Mouse (Mus musculus): ENCODE data around the gene Nfyb. TPM values are rescaled to one million over a fixed set of nuclear protein-coding genes. Genes with fewer than 3 reads are reported as not detected.
A peak's percentile ranks its signal among the peaks of the same experiment; 100 is the strongest.

The Nfyb gene
- polyA plus RNA-seq, 1 experiment from 2014 or later, result 77.3 TPM

- Histone ChIP-seq H3K9ac (ENCODE audit: low read length) (no peak overlapping the region), H3K9me3 (ENCODE audit: control insufficient read depth, low read length) (no peaks in the 10 kb centered on the region), H3K27me3 (ENCODE audit: control insufficient read depth, insufficient read depth, low read length) (no peaks in the 10 kb centered on the region), H3K36me3 (ENCODE audit: control insufficient read depth, insufficient read depth, low read length) (no peaks in the 10 kb centered on the region), H3K4me3 (ENCODE audit: low read depth, low read length) (no peak overlapping the region), H3K4me2 (ENCODE audit: low read depth, low read length, severe bottlenecking) (no peak overlapping the region), H3K4me1 (replicated peaks; ENCODE audit: control insufficient read depth, insufficient read depth, low read length) (peaks cover 2% of the 10 kb centered on the region; the same call in 1 of the 2 replicates), H3K27ac (ENCODE audit: low read depth, low read length) (no peak overlapping the region)
- 80% methylated on average over 3 of the region's 3 CpGs for WGBS
- no peak for DNase-seq (ENCODE audit: low spot score)
- ATAC-seq (replicated peaks; ENCODE audit: low FRiP score), result no peak
Observed at GRCm38 (mm10) chr10:82804396-82804795, 40.5 kb upstream of the Nfyb start.

DNA sequence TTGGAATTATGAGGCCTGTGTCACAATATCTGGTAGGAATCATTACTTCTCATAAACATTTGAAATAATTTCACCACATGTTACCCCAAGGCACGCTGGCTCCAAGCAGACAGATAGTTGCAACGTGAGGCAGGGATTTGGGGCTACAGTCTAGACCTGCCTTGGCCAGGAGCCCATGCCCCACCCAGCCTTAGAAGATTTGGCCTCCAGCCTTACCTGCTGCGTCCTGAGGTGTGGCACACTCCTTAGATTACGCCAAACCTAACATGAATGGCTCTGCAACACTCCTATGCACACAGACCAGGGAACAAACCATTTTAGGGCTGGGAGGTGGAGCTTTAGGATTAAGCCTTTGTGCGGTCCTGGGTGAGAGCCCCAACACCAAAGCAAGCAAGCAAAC lies 36.1 kb upstream of the Nfyb start:
- ATAC-seq (replicated peaks; ENCODE audit: low FRiP score) (no peak), DNase-seq (ENCODE audit: low spot score) (no peak)
- H3K9me3 ChIP-seq (ENCODE audit: control insufficient read depth, low read length), result no peaks in the 10 kb centered on the region
- H3K27me3 ChIP-seq (ENCODE audit: control insufficient read depth, insufficient read depth, low read length), result no peaks in the 10 kb centered on the region
- no peak overlapping the region for H3K27ac ChIP-seq (ENCODE audit: low read depth, low read length)
- peaks cover 6% of the 10 kb centered on the region; the same call in 1 of the 2 replicates for H3K4me1 ChIP-seq (replicated peaks; ENCODE audit: control insufficient read depth, insufficient read depth, low read length)
- 80% methylated on average over 5 of the region's 5 CpGs for WGBS
- H3K36me3 ChIP-seq (ENCODE audit: control insufficient read depth, insufficient read depth, low read length), result no peaks in the 10 kb centered on the region
- H3K9ac ChIP-seq (ENCODE audit: low read length), result no peak overlapping the region
- no peak overlapping the region for H3K4me2 ChIP-seq (ENCODE audit: low read depth, low read length, severe bottlenecking)
- no peak overlapping the region for H3K4me3 ChIP-seq (ENCODE audit: low read depth, low read length)

DNA sequence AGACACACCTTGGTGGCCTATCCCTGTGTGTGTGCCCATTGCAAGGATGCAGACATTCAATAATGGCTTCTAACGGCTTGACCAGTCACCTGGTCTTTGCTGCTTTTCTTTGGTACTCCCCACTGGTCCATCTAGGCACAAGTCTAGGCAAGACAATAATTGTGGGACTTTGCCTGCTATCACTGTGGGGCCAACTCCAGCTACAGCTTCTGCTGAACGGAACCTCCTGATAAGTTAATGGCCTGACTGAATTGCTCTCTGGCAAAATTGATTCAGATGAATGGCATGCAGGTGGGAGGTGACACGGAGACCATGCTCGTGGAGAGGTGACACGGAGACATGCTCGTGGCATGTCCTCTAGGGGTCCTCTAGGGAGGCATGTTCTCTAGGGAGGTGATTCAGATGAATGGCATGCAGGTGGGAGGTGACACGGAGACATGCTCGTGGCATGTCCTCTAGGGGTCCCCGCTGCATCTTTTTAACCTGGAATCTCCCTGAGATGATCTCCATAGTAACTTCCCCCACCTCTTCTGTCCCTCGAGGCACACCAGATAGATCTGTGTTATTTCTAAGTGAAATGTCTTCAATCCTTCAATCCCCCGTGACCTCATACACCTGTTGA lies 34.5 kb upstream of the Nfyb start:
- WGBS, result 70% methylated on average over 11 of the region's 11 CpGs

GRCm38 (mm10) chr10:82797119-82797491 lies 33.2 kb upstream of the Nfyb start:
- Histone ChIP-seq H3K4me3 (ENCODE audit: low read depth, low read length) (no peak overlapping the region), H3K27ac (ENCODE audit: low read depth, low read length) (no peak overlapping the region), H3K27me3 (ENCODE audit: control insufficient read depth, insufficient read depth, low read length) (no peaks in the 10 kb centered on the region), H3K9ac (ENCODE audit: low read length) (no peak overlapping the region), H3K9me3 (ENCODE audit: control insufficient read depth, low read length) (no peaks in the 10 kb centered on the region), H3K36me3 (ENCODE audit: control insufficient read depth, insufficient read depth, low read length) (no peaks in the 10 kb centered on the region), H3K4me2 (ENCODE audit: low read depth, low read length, severe bottlenecking) (no peak overlapping the region), H3K4me1 (replicated peaks; ENCODE audit: control insufficient read depth, insufficient read depth, low read length) (peaks cover 6% of the 10 kb centered on the region; the same call in 1 of the 2 replicates)
- DNase-seq (ENCODE audit: low spot score) (no peak), ATAC-seq (replicated peaks; ENCODE audit: low FRiP score) (no peak)
- 85% methylated on average over 4 of the region's 4 CpGs for WGBS

More for the DNA sequence above, 34.5 kb upstream of the Nfyb start:
- peaks cover 6% of the 10 kb centered on the region; the same call in 1 of the 2 replicates for H3K4me1 ChIP-seq (replicated peaks; ENCODE audit: control insufficient read depth, insufficient read depth, low read length)
- ATAC-seq (replicated peaks; ENCODE audit: low FRiP score) (no peak), DNase-seq (ENCODE audit: low spot score) (no peak)
- no peak overlapping the region for H3K4me2 ChIP-seq (ENCODE audit: low read depth, low read length, severe bottlenecking)
- no peak overlapping the region for H3K9ac ChIP-seq (ENCODE audit: low read length)
- H3K27me3 ChIP-seq (ENCODE audit: control insufficient read depth, insufficient read depth, low read length), result no peaks in the 10 kb centered on the region
- H3K27ac ChIP-seq (ENCODE audit: low read depth, low read length), result no peak overlapping the region
- H3K9me3 ChIP-seq (ENCODE audit: control insufficient read depth, low read length), result no peaks in the 10 kb centered on the region
- H3K36me3 ChIP-seq (ENCODE audit: control insufficient read depth, insufficient read depth, low read length), result no peaks in the 10 kb centered on the region
- H3K4me3 ChIP-seq (ENCODE audit: low read depth, low read length), result no peak overlapping the region

DNA sequence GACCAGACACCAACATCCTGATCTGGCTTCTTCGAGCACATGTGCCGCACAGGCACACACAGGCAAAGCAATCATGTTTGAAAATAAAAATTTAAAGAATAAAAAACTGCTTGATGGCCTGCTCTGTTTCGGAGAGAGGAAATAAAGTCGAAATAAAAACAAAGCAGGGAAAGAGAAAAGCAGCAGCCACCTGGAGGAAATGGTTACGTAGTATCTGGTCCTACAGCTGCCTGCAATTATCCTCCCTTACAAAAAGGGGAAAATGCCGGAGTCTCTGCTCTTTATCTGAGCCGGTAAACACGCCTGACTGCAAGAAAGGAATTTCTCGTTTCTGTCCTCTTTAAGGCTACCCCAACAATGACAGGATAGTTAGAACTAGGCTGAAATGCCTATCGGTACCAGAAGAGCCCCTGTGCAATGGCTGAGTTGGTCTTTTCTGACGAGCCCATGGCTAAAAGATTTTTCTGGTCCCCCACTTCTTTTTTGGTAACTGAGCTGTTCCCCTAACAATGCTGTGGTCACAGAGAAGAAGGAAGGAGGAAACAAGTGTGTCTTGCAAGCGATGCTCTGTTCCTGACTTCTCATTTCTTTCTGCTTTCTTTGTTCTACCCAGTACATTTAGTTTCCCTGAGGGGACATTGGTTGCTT lies 32.7 kb upstream of the Nfyb start:
- DNase-seq (ENCODE audit: low spot score) (no peak), ATAC-seq (replicated peaks; ENCODE audit: low FRiP score) (no peak)

GRCm38 (mm10) chr10:82795767-82796166 lies 31.8 kb upstream of the Nfyb start:
- Histone ChIP-seq H3K27me3 (ENCODE audit: control insufficient read depth, insufficient read depth, low read length) (no peaks in the 10 kb centered on the region), H3K27ac (ENCODE audit: low read depth, low read length) (no peak overlapping the region), H3K9me3 (ENCODE audit: control insufficient read depth, low read length) (no peaks in the 10 kb centered on the region), H3K36me3 (ENCODE audit: control insufficient read depth, insufficient read depth, low read length) (no peaks in the 10 kb centered on the region), H3K4me2 (ENCODE audit: low read depth, low read length, severe bottlenecking) (no peak overlapping the region), H3K4me3 (ENCODE audit: low read depth, low read length) (no peak overlapping the region), H3K4me1 (replicated peaks; ENCODE audit: control insufficient read depth, insufficient read depth, low read length) (peaks cover 6% of the 10 kb centered on the region; the same call in 1 of the 2 replicates), H3K9ac (ENCODE audit: low read length) (no peak overlapping the region)
- DNase-seq (ENCODE audit: low spot score) (no peak), ATAC-seq (replicated peaks; ENCODE audit: low FRiP score) (no peak)
- 53% methylated on average over 8 of the region's 8 CpGs for WGBS

More for the DNA sequence above, 32.7 kb upstream of the Nfyb start:
- Histone ChIP-seq H3K27me3 (ENCODE audit: control insufficient read depth, insufficient read depth, low read length) (no peaks in the 10 kb centered on the region), H3K4me2 (ENCODE audit: low read depth, low read length, severe bottlenecking) (no peak overlapping the region), H3K27ac (ENCODE audit: low read depth, low read length) (no peak overlapping the region), H3K4me1 (replicated peaks; ENCODE audit: control insufficient read depth, insufficient read depth, low read length) (peaks cover 6% of the 10 kb centered on the region; the same call in 1 of the 2 replicates), H3K4me3 (ENCODE audit: low read depth, low read length) (no peak overlapping the region), H3K36me3 (ENCODE audit: control insufficient read depth, insufficient read depth, low read length) (no peaks in the 10 kb centered on the region), H3K9ac (ENCODE audit: low read length) (no peak overlapping the region), H3K9me3 (ENCODE audit: control insufficient read depth, low read length) (no peaks in the 10 kb centered on the region)
- WGBS, result 35% methylated on average over 12 of the region's 12 CpGs

DNA sequence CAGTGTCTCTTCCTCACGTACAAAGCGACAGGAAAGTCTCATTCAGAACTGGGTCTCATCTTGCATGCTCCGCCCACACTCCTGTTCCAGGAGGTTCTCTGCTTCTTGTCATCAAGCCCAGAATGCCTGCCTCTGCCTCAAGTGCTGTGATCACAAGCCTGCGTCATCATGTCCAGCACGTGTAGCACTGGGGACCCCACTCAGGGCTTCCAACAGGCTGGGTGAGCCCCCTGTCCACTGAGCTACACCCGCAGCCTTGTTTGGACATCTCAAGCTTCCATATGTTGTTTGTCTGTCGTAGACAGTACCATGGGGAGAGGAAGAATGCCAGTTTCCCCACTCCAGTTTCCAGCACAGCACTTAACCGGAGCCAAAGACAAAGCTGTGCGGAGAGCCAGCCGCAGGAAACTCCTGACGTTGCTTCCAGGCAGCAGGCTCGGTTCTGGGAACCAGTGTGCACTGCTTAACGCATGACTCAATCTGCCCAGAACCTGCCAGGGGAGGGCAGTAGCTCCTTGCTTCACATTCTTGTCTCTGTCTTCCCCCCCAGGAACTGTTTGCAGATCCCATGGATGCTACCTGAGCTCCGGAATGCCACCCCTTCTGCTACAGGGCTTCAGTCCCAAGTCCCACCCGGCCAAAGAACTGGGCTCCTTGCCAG lies 31.3 kb upstream of the Nfyb start:
- Histone ChIP-seq H3K27ac (ENCODE audit: low read depth, low read length) (no peak overlapping the region), H3K4me3 (ENCODE audit: low read depth, low read length) (no peak overlapping the region), H3K9ac (ENCODE audit: low read length) (no peak overlapping the region), H3K9me3 (ENCODE audit: control insufficient read depth, low read length) (no peaks in the 10 kb centered on the region), H3K27me3 (ENCODE audit: control insufficient read depth, insufficient read depth, low read length) (no peaks in the 10 kb centered on the region), H3K4me2 (ENCODE audit: low read depth, low read length, severe bottlenecking) (no peak overlapping the region), H3K4me1 (replicated peaks; ENCODE audit: control insufficient read depth, insufficient read depth, low read length) (peaks cover 6% of the 10 kb centered on the region; the same call in 1 of the 2 replicates), H3K36me3 (ENCODE audit: control insufficient read depth, insufficient read depth, low read length) (no peaks in the 10 kb centered on the region)
- 51% methylated on average over 15 of the region's 15 CpGs for WGBS
- peak; percentile 33; the same call in 1 of the 2 replicates for ATAC-seq (replicated peaks; ENCODE audit: low FRiP score)
- peak; percentile 55 for DNase-seq (ENCODE audit: low spot score)

DNA sequence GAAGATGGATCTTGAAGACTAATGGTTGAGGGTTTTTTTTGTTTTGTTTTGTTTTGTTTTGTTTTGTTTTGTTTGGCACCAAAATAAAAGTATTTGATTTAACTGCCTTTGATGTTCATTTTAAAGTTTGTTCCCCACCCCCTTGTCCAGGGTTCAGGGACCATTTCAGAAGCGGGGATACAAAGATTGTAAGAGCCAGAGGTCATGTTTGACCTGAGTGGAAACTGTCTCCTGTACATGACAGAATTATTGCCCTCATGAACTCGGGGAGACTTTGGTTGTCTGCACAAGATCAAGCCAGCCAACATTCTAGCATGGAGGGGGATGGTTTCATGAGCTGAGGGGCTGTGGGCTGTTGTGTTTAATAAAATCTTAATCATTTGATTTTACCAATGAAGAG lies 28.4 kb upstream of the Nfyb start:
- no peak overlapping the region for H3K4me3 ChIP-seq (ENCODE audit: low read depth, low read length)
- H3K36me3 ChIP-seq (ENCODE audit: control insufficient read depth, insufficient read depth, low read length), result no peaks in the 10 kb centered on the region
- H3K27me3 ChIP-seq (ENCODE audit: control insufficient read depth, insufficient read depth, low read length), result no peaks in the 10 kb centered on the region
- no peaks in the 10 kb centered on the region for H3K9me3 ChIP-seq (ENCODE audit: control insufficient read depth, low read length)
- peaks cover 6% of the 10 kb centered on the region; the same call in 1 of the 2 replicates for H3K4me1 ChIP-seq (replicated peaks; ENCODE audit: control insufficient read depth, insufficient read depth, low read length)
- no peak overlapping the region for H3K4me2 ChIP-seq (ENCODE audit: low read depth, low read length, severe bottlenecking)
- H3K27ac ChIP-seq (ENCODE audit: low read depth, low read length), result no peak overlapping the region
- no peak overlapping the region for H3K9ac ChIP-seq (ENCODE audit: low read length)
- WGBS, result 87% methylated on average over 2 of the region's 2 CpGs
- DNase-seq (ENCODE audit: low spot score), result no peak
- no peak for ATAC-seq (replicated peaks; ENCODE audit: low FRiP score)
